Mouse (Mus musculus): ENCODE data around the gene Tmem191c.

The Tmem191c gene

DNA sequence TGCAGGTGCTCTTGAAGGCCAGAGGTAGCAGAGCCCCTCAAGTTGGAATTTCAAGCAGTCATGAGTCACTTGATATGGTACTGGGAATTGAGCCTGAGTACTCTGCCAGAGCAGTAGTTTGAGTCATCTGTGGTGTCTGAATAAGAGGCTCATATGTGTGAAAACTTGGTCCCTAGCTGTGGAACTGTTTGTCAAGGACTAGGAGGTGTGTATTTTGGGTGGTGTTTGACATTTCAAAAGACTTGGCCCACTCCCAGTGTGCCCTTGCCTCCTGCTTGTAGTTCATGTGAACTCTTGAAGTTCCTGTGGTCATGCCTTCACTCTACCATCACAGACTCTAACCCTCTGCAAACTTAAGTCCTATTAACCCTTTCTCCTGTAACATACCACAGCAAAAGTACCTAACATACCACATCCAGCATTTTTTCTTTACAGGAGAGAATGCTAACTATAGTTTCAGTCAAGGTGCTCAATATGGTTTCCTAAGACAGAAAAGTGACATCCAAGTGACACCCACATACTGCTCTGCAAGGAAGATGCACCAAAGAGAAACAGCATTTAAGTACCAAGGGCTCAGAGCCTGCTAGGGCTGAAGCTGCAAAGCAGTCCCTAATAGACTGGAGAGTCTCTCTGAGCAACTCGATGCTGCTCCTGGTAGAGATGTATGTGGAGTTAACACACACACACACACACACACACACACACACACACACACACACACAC is 54.1 kb downstream of the Tmem191c start:
- DNase-seq (ENCODE audit: low read depth, low spot score) = no peak

- no peak for DNase-seq (ENCODE audit: low read depth, low spot score)
Measured at GRCm38 (mm10) chr16:17331116-17331515, 55.2 kb downstream of the Tmem191c start, which contains the start of gene Serpind1. Serpind1 (plus strand) TSS chr16:17331371.

GRCm38 (mm10) chr16:17331855-17332254 is 56.0 kb downstream of the Tmem191c start:
- DNase-seq (ENCODE audit: low read depth, low spot score) = no peak
